Mouse (Mus musculus) lung, adult 2 months (tissue): Measurements from ENCODE around the gene Dmc1.

ENCODE experiments used
- CTCF ChIP-seq: fragments of 200-500 bp; IDR thresholded peaks from 2 replicates; pipeline ENCODE4 v1.5.1; 2011; ENCODE audit warnings: mild to moderate bottlenecking, low read length, control low read depth; ENCODE audit not compliant: insufficient read depth
- POLR2A ChIP-seq: fragments of 200-500 bp; IDR thresholded peaks from 2 replicates; pipeline ENCODE4 v1.6.1; 2011; ENCODE audit warnings: low read depth, mild to moderate bottlenecking, control low read depth, low read length, borderline replicate concordance; ENCODE audit errors: extremely low read depth

GRCm38 (mm10) chr15:79525979-79526768 is 78.7 kb downstream of the Dmc1 start:
- no peak for TF ChIP-seq POLR2A
- no peak for TF ChIP-seq CTCF
